Mouse (Mus musculus) C2C12 (cell line): ENCODE data around the gene Fermt2. TPM values are rescaled to one million over a fixed set of nuclear protein-coding genes. Genes with fewer than 3 reads are reported as not detected.
"Not testable (repeated sequence)": the region's sequence is repeated elsewhere in the genome, so short reads cannot be mapped to it uniquely, and the experiment has no call there.

Experiments used
- H3K27me3 ChIP-seq: one replicate; pipeline ENCODE4 v1.6.1; 2011; ENCODE audit not compliant: control insufficient read depth, insufficient read depth, insufficient read length
- H3K36me3 ChIP-seq: one replicate; pipeline ENCODE4 v1.6.1; 2011; ENCODE audit not compliant: control insufficient read depth, insufficient read depth
- H3K4me3 ChIP-seq: one replicate; pipeline ENCODE4 v1.5.1; 2011; ENCODE audit warnings: mild to moderate bottlenecking, control low read depth; ENCODE audit not compliant: poor library complexity, insufficient read depth, severe bottlenecking
- H3K79me2 ChIP-seq: one replicate; pipeline ENCODE4 v1.6.1; 2011; ENCODE audit not compliant: control insufficient read depth, insufficient read depth
- H3K79me3 ChIP-seq: one replicate; pipeline ENCODE4 v1.6.1; 2011; ENCODE audit warnings: low read depth, control low read depth
- H3ac ChIP-seq: one replicate; pipeline ENCODE3; 2011; ENCODE audit warnings: low read depth; ENCODE audit not compliant: control insufficient read depth, insufficient read length
- CEBPB ChIP-seq: IDR thresholded peaks from one replicate; pipeline ENCODE4 v1.6.1; 2011; ENCODE audit warnings: low read depth, mild to moderate bottlenecking, control low read depth, moderate library complexity
- CTCF ChIP-seq: IDR thresholded peaks from one replicate; pipeline ENCODE4 v1.5.1; 2011; ENCODE audit not compliant: control insufficient read depth, insufficient read depth, insufficient read length
- FOSL1 ChIP-seq: IDR thresholded peaks from one replicate; pipeline ENCODE4 v1.8.0; 2011; ENCODE audit warnings: mild to moderate bottlenecking, low read length; ENCODE audit not compliant: poor library complexity, insufficient read depth, severe bottlenecking
- MAX ChIP-seq: IDR thresholded peaks from one replicate; pipeline ENCODE4 v1.6.1; 2011; ENCODE audit warnings: mild to moderate bottlenecking, control low read depth
- MYOD1 ChIP-seq: IDR thresholded peaks from one replicate; pipeline ENCODE4 v1.6.1; 2011; ENCODE audit warnings: low read depth; ENCODE audit not compliant: control insufficient read depth, insufficient read length
- MYOG ChIP-seq: IDR thresholded peaks from one replicate; pipeline ENCODE4 v1.6.1; 2011; ENCODE audit not compliant: control insufficient read depth, insufficient read length; ENCODE audit errors: extremely low read depth
- USF1 ChIP-seq: IDR thresholded peaks from one replicate; pipeline ENCODE4 v1.6.1; 2011; ENCODE audit warnings: low read depth, mild to moderate bottlenecking, control low read depth, moderate library complexity
- polyA plus RNA-seq: library from polyadenylated mRNA; unstranded; fragments of >200 nt; fragmentation: generic; extraction: Trizol; gene quantifications from one replicate; pipeline ENCODE4 v1.2.1, GENCODE M21; 2012; ENCODE audit warnings: missing spikeins

Gene Fermt2
- polyA plus RNA-seq, 1 experiment: 40.9 TPM

DNA sequence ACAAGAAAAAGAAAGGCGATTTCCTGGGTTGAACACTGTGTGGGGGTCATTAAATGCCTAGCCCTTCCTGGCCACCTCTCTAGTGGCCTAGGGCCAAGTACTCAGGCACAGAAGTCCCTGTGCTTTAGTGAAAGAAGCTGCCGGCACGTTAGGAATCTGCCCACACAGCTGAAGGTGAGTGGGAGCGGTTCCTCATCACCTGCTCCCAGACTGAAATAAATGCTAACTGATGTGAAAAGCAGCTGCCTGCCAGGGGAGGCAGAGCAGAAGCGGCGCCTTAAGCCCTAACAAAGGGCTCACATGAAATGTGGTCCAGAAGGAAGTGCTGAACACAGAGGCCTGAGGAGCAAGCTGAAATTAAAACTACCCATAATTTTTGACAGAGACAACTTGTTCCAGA lies 22.9 kb downstream of the Fermt2 start:
- no peak overlapping the region for H3K4me3 ChIP-seq
- peaks cover 4% of the 10 kb centered on the region for H3K36me3 ChIP-seq
- peaks cover 76% of the 10 kb centered on the region for H3K79me2 ChIP-seq
- no peak for TF ChIP-seq CEBPB
- TF ChIP-seq FOSL1: no peak
- no peak for TF ChIP-seq MYOD1
- TF ChIP-seq MAX: no peak
- TF ChIP-seq CTCF: no peak
- TF ChIP-seq USF1: no peak
- TF ChIP-seq MYOG: no peak
- H3ac ChIP-seq: no peak overlapping the region
- no peaks in the 10 kb centered on the region for H3K27me3 ChIP-seq
- H3K79me3 ChIP-seq: peaks cover 26% of the 10 kb centered on the region

DNA sequence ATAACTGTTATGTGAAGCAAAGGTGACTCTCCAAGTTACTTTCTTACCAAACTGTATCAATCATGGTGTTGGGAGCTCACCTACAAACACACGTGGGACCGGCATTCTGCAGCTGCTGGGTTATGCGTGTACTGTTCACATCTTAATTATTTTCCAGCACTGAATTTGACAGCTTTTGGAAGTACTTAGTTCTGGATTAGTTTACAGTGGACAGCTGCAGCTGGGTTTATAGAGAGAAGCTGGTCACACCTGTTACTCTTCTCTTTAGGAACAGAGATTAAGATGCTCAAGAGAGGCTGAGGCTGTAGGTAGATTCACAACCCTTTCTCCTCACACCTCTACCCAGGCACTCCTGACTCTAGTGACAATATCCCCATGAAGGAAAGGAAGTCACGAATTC lies 23.8 kb downstream of the Fermt2 start:
- Histone ChIP-seq H3K27me3 (no peaks in the 10 kb centered on the region), H3ac (no peak overlapping the region), H3K4me3 (no peak overlapping the region), H3K79me2 (peaks cover 73% of the 10 kb centered on the region), H3K36me3 (peaks cover 4% of the 10 kb centered on the region), H3K79me3 (peaks cover 24% of the 10 kb centered on the region)
- TF ChIP-seq USF1: no peak
- TF ChIP-seq FOSL1: no peak
- TF ChIP-seq MYOD1: no peak
- TF ChIP-seq CTCF: no peak
- TF ChIP-seq MAX: no peak
- TF ChIP-seq MYOG: no peak
- no peak for TF ChIP-seq CEBPB

DNA sequence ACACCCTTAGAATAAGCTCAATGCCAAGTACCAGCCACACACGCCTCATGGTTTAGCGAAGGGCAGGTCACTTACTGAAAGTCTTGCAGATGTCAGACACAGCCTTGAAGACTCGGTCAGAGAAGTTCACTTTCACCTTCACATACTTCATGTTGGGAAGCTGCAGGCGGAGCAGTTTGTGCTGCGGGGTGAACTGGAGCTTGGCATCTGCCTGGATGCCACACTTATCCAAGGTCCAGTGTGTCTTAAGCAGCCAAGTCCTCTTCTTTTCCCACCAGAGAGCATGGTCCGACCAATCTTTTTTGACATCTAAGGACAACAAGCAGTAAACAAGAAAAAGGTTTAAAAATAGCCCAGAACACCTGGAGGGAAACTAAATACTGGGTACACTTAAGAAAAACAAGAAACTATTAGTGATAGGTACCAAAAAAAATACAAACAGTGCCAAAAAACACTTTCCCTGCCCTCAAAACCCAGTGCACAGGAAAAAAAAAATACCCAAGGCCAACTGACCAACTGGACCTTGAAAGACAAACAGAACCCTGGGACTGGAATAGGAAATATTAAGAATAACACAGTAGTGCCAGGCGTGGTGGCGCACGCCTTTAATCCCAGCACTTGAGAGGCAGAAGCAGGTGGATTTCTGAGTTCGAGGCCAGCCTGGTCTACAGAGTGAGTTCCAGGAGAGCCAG lies 25.4 kb downstream of the Fermt2 start:
- Histone ChIP-seq H3K36me3 (peaks cover 10% of the 10 kb centered on the region), H3K27me3 (no peaks in the 10 kb centered on the region)
- TF ChIP-seq USF1 (no peak), CEBPB (no peak)

DNA sequence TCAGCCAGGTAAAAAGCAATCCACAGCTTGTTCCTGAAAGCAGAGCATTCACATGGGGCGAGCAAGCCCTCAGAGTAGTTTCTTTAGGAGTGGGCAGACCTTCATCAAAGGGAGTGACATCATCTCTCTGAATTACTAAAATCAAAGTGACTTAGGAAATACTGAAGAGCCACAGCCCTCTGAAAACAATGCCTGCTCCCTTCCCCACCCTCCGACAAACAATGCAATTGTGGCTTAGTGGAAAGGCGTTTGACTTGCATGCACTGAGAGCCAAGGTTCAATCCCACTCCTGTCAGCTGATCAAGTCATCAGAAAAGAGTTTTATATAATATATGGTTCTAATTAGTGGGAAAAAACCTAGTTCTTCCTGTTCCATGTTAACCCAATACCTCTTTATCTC lies 26.0 kb downstream of the Fermt2 start:
- TF ChIP-seq MYOG (no peak), MYOD1 (no peak), MAX (no peak), CTCF (no peak), FOSL1 (no peak), USF1 (no peak), CEBPB (no peak)
- H3ac ChIP-seq: no peak overlapping the region
- no peaks in the 10 kb centered on the region for H3K27me3 ChIP-seq
- no peak overlapping the region for H3K4me3 ChIP-seq
- H3K36me3 ChIP-seq: peaks cover 11% of the 10 kb centered on the region
- H3K79me2 ChIP-seq: peaks cover 71% of the 10 kb centered on the region
- peaks cover 33% of the 10 kb centered on the region for H3K79me3 ChIP-seq

More for the DNA sequence above, 25.4 kb downstream of the Fermt2 start:
- no peak overlapping the region for H3ac ChIP-seq
- H3K79me3 ChIP-seq: peaks cover 30% of the 10 kb centered on the region
- H3K79me2 ChIP-seq: peaks cover 70% of the 10 kb centered on the region
- H3K4me3 ChIP-seq: no peak overlapping the region

DNA sequence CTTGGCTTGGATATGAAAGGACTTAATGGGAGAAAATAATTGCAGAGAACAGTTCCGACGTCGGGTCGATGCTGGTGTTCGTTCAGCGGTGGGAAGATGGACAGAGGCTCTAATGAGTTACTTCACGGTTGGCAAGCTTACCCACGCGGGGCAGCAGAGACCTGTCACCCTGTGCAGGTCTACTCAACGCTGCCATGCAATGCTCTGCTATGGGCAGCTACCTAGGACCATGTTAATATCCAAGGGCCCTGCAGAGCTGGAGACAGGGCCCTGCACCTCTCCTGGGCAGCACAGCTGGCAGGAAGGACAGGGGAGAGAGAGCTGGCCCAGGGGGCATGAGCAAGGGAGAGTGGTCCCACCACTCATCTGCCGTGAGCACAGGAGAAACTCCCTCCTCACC lies 29.9 kb downstream of the Fermt2 start:
- peaks cover 47% of the 10 kb centered on the region for H3K79me3 ChIP-seq
- no peaks in the 10 kb centered on the region for H3K27me3 ChIP-seq
- peaks cover 35% of the 10 kb centered on the region for H3K36me3 ChIP-seq
- TF ChIP-seq CTCF: no peak
- TF ChIP-seq MYOD1: no peak
- no peak for TF ChIP-seq MAX
- no peak for TF ChIP-seq FOSL1
- TF ChIP-seq USF1: no peak
- TF ChIP-seq MYOG: no peak
- TF ChIP-seq CEBPB: no peak
- H3K79me2 ChIP-seq: peaks cover 68% of the 10 kb centered on the region
- no peak overlapping the region for H3K4me3 ChIP-seq
- H3ac ChIP-seq: no peak overlapping the region

DNA sequence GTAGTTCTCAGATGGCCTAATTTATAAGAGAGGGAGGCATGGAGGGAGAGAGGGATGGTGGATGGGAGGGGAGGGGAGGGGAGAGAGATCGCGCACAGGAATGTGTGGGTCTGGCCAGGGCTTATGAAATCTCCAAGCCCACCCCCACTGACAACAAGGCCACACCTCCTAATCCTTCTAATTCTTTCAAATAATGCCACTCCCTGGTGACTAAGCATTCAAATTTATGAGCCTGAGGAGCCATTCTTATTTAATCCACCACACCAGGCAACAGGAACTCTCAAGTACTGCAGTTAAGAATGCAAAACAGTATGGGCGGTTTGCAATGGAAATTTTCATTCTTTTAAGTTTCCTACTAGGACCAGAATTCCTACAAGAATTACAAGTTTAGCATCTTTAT lies 32.8 kb downstream of the Fermt2 start:
- no peak overlapping the region for H3ac ChIP-seq
- no peaks in the 10 kb centered on the region for H3K27me3 ChIP-seq
- H3K4me3 ChIP-seq: no peak overlapping the region
- H3K36me3 ChIP-seq: peaks cover 35% of the 10 kb centered on the region
- peaks cover 84% of the 10 kb centered on the region for H3K79me2 ChIP-seq
- no peak for TF ChIP-seq MAX
- TF ChIP-seq FOSL1: no peak
- no peak for TF ChIP-seq USF1
- no peak for TF ChIP-seq MYOD1
- no peak for TF ChIP-seq CEBPB
- TF ChIP-seq CTCF: no peak
- TF ChIP-seq MYOG: no peak
- H3K79me3 ChIP-seq: peaks cover 58% of the 10 kb centered on the region

DNA sequence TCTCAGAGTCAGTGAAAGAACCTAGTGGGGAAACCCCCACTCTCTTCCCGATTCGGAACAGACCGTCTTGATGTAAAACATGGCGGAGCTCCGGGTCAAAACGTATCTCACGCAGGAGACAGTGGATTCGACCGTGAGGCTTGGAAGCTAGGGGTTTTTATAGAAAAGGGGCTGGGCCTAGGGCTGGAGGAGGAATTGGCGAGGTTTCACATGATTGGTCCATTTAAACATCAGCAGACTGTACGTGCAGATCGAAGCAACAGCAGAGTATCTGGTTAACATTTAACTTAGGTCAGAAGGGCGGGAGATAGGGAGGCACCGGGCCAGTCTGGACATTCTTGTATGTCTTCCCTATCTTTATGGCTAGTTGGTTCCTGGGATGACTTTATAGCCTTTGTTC lies 34.1 kb downstream of the Fermt2 start:
- H3K27me3 ChIP-seq, H3ac ChIP-seq, H3K4me3 ChIP-seq: not testable (repeated sequence)
- Histone ChIP-seq H3K79me2 (peaks cover 88% of the 10 kb centered on the region), H3K79me3 (peaks cover 64% of the 10 kb centered on the region), H3K36me3 (peaks cover 35% of the 10 kb centered on the region)
